Mouse (Mus musculus) v-Abl transformed pro-B cells (cell line): ENCODE measurements around the gene Uqcr10.

Experiments used
- in situ Hi-C, 2 experiments: fragments of 400-800 bp; cut with MboI; formaldehyde crosslinking; loops; one replicate each; pipeline ENCODE4 v1.15.1; 2025; ENCODE audit not compliant: unreplicated experiment in 2 of 2

Gene Uqcr10

GRCm38 (mm10) chr11:4678700-4679440 lies 25.3 kb downstream of the Uqcr10 start:
- in situ Hi-C loops = no loop called here

- in situ Hi-C loops = no loop called here
Observed at GRCm38 (mm10) chr11:4677250-4677872, 26.8 kb downstream of the Uqcr10 start.

DNA sequence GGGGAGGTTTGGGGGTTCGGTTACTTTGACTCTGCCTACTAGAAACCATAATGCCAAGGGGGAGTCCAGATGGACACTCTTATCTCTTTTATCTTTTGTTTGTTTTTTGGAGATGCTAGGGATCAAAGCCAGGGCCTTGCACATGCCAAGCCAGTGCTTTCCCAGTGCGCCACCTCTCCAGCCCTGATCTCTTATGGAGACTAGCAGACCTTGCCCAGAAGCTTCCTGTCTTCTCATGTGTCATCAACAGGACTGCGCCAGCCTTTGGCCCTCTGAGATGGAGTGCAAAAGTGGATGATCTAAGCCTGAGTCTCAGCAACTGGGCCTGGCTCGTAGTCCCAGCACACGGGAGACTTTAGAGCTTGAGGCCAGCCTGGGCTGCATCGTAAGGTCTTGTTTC lies 28.4 kb downstream of the Uqcr10 start:
- in situ Hi-C loops = no loop called here

GRCm38 (mm10) chr11:4675126-4675562 lies 29.0 kb downstream of the Uqcr10 start:
- in situ Hi-C loops = no loop called here

- in situ Hi-C loops = no loop called here
Observed at GRCm38 (mm10) chr11:4674593-4674992, 29.5 kb downstream of the Uqcr10 start.

GRCm38 (mm10) chr11:4671736-4672135 lies 32.4 kb downstream of the Uqcr10 start:
- in situ Hi-C loops = no loop called here

DNA sequence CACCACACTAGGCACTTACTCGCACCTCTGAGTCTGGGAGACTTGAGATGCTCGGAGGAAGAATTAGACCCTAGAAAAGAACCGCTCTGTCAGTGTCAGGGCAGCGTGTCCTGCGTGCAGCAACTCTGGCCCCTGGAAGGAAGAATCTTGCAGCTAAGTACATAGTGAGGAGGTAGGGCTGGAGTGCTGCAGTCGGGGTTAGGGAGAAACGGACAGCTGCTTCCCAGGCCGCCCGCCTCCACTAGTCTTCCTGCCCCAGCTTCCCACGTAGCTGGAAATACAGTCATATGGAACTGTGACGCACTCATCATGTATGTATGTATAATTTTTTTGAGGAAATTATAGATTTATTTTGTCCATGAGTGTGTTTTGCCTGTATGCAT lies 41.7 kb downstream of the Uqcr10 start:
- in situ Hi-C loops = no loop called here

GRCm38 (mm10) chr11:4661871-4662495 lies 42.2 kb downstream of the Uqcr10 start:
- in situ Hi-C loops = no loop called here

GRCm38 (mm10) chr11:4661324-4661723 lies 42.8 kb downstream of the Uqcr10 start:
- in situ Hi-C loops = no loop called here

DNA sequence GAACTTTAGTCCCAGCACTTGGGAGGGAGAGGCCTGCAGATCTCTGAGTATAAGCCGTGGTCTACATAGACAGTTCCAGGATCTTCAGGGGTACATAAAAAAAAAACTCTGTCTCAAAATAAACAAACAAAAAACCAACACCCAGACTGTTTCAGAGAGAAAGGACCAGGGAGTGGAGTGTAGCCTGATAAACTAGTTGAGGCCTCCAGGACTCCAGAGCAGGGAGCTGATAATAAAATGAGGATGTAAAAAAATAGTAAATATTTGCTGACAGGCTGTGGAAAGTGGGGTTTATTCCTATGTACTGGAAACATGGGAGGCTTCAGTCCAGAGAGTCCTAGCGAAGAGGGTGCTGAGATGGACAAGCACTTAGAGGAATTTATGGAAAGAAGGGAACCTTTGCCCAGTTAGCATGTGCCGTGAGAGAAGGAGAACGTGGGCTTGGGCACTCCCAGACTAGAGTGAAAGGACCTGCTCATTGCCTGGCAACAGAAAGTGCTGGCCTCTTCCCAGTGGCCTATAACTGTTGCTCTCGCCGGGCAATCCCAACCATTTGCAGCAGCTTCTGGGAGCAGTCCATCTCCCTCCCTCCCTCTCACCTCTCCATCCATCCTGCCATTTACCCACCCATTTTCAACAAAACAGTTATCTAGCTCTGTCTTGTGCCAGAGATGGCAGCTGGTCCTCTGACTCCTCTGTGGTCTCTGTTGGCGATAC lies 43.7 kb downstream of the Uqcr10 start:
- in situ Hi-C loops = no loop called here

DNA sequence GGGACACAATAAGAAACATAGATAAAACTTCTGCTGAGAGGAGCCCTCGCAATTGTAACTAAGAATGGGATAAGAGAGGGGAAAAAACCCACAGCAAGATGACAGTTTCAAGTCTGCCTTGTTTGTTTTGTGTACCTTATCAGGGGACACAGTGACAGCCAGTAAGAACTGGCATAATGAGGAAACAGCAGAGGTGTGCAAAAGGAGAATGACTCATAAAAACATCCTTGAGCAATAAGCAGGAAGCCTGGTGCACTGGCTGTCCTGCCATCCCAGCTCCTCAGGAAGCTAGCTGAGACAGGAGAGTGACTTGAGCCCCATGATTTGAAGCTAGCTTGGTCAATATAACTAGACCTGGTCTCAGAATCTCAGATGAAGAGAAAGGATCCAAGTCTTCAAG lies 44.3 kb downstream of the Uqcr10 start:
- in situ Hi-C loops = no loop called here
